Mouse (Mus musculus) embryonic fibroblast, embryonic 13.5 days (primary cell): ENCODE measurements around the gene Itpr2.

Experiments
- CTCF ChIP-seq: IDR thresholded peaks from 2 replicates; pipeline ENCODE4 v1.5.1; 2011; ENCODE audit warnings: mild to moderate bottlenecking, control low read depth, low read length, moderate library complexity, borderline replicate concordance; ENCODE audit not compliant: insufficient read depth
- POLR2A ChIP-seq: IDR thresholded peaks from 2 replicates; pipeline ENCODE4 v1.6.1; 2011; ENCODE audit warnings: low read depth, mild to moderate bottlenecking, control low read depth, low read length, moderate library complexity

- TF ChIP-seq CTCF (no peak), POLR2A (no peak)
These were observed 65.0 kb downstream of the Itpr2 start for GRCm38 (mm10) chr6:146436916-146437496.
